Mouse (Mus musculus): ENCODE measurements around the gene Tbc1d19. TPM values are rescaled to one million over a fixed set of nuclear protein-coding genes. Genes with fewer than 3 reads are reported as not detected.

Gene Tbc1d19
- polyA plus RNA-seq, 1 experiment from 2014 or later: 50.1 TPM

- no peak overlapping the region for H3K9ac ChIP-seq
- WGBS: 82% methylated on average over 7 of the region's 7 CpGs
- H3K4me1 ChIP-seq: no peaks in the 10 kb centered on the region
- H3K4me3 ChIP-seq: no peak overlapping the region
- H3K9me3 ChIP-seq: no peaks in the 10 kb centered on the region
- no peak for ATAC-seq (ENCODE audit: low FRiP score, low read depth)
- no peak overlapping the region for H3K4me2 ChIP-seq (replicated peaks)
- no peak overlapping the region for H3K27ac ChIP-seq
- H3K36me3 ChIP-seq: no peaks in the 10 kb centered on the region
- peaks cover under 1% of the 10 kb centered on the region; the same call in 1 of the 2 replicates for H3K27me3 ChIP-seq
Measured at GRCm38 (mm10) chr5:53939026-53939425, 129.6 kb downstream of the Tbc1d19 start.

DNA sequence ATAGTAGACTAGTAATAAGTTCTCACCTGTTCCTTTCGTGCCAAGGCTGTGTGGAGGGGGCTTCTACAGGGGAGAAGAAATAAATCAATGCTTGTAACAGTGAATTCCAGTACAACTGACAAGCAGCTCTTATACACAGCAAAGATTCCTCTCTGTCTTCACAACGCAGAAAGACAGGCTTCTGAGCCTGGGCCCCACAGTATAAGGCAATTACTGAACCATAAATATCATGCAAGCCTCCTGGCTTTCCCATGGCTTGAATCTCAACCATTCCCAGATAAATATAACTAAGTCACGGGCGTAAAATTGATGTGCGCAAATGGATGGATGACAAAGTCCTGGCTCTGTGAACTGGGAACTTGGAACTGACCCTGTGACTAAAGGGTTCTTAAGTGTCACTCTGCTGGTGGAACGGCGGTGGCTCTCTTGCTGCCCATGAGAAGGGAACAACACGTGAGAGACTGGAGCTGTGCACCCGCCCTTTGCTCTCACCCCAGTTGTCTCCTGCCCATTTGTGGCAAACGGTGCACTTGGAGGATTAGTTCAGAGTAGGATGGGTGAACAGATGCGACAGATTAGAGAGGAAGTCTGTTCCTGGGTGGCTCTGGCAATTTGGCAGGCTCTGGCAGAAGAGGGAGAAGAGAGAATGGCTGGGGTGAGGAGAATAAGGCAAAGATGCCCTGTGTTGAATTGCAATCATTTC is 132.1 kb downstream of the Tbc1d19 start:
- no peaks in the 10 kb centered on the region for H3K36me3 ChIP-seq
- no peak overlapping the region for H3K9ac ChIP-seq
- H3K27me3 ChIP-seq: peaks cover 2% of the 10 kb centered on the region; the same call in 1 of the 2 replicates
- no peak overlapping the region for H3K4me2 ChIP-seq (replicated peaks)
- no peak overlapping the region for H3K27ac ChIP-seq
- H3K9me3 ChIP-seq: no peaks in the 10 kb centered on the region
- no peaks in the 10 kb centered on the region for H3K4me1 ChIP-seq
- H3K4me3 ChIP-seq: no peak overlapping the region
- 51% methylated on average over 11 of the region's 11 CpGs for WGBS
- peak; percentile 61 for ATAC-seq (ENCODE audit: low FRiP score, low read depth)

DNA sequence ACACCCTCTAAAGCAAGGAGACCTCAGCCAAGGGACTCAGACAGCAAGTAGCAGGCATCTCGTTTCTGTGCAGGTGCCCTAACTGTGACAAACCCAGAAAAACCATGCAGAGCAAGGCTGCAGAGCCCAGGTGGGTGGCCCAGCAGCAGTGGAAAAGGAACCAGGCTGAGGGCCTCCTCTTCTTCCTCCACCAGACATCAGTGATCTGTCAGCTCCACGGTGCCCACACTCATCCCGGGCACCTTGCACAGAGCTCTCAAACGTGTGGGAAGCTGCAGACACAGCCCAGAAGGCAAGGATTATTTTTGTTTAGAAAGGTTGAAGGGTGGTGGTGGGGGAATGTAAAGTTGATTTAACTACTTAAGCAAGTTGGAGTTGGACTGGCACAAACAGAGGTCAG is 132.9 kb downstream of the Tbc1d19 start:
- Histone ChIP-seq H3K27me3 (peaks cover 6% of the 10 kb centered on the region), H3K9ac (no peak overlapping the region), H3K4me2 (replicated peaks) (no peak overlapping the region), H3K4me1 (peaks cover 4% of the 10 kb centered on the region), H3K4me3 (no peak overlapping the region), H3K27ac (no peak overlapping the region), H3K36me3 (no peaks in the 10 kb centered on the region), H3K9me3 (no peaks in the 10 kb centered on the region)
- no peak for ATAC-seq (ENCODE audit: low FRiP score, low read depth)
- WGBS: 79% methylated on average over 4 of the region's 4 CpGs

DNA sequence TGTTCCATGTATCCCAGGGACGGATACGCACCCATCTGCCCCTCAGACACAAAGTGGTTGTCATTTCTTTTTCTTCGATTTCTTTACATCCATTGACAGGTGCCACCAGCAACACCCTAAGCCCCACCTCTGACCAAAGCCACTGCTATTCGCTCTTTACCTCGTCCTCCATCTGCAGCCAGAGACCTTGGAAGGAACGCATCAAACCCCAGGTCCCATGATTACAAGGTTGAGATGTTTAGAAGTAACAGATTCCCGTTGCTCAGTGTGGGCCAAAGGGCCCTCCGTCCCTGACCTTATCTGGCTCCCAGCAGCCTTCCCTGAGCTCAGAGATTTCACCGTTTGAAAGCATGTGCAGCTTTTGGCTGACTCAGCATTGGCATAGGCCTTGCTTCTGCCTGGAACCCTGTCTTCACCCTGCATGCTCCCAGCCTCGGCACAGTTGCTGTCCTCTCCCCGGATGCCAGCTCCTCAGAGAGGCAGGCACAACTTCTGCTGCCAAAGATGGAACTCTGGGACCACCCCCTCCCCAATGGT is 134.0 kb downstream of the Tbc1d19 start:
- no peaks in the 10 kb centered on the region for H3K9me3 ChIP-seq
- H3K9ac ChIP-seq: no peak overlapping the region
- H3K4me2 ChIP-seq (replicated peaks): no peak overlapping the region
- H3K27ac ChIP-seq: no peak overlapping the region
- peaks cover 6% of the 10 kb centered on the region for H3K27me3 ChIP-seq
- no peaks in the 10 kb centered on the region for H3K36me3 ChIP-seq
- peaks cover 12% of the 10 kb centered on the region for H3K4me1 ChIP-seq
- H3K4me3 ChIP-seq: no peak overlapping the region
- 85% methylated on average over 11 of the region's 11 CpGs for WGBS
- no peak for ATAC-seq (ENCODE audit: low FRiP score, low read depth)

DNA sequence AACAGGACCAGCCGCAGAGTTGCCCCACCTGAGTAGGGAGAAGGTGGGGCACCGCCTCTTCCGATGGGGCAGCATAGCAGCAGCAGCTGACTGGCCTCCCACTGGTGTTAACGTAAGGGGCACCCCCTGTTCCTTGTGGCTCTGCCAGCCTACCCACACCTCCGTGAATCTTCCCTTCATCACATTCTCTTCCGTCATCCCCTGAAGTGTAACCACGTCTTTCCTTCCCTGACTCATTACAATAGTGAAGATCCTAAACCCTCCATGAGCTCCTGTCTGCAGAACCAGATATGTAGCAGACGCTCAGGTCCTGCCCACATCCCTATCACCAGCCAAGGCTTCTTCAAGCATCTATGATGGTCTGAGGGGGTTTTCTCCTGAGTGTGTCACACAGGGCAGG is 137.3 kb downstream of the Tbc1d19 start:
- 91% methylated on average over 8 of the region's 8 CpGs for WGBS
- peaks cover 20% of the 10 kb centered on the region for H3K4me1 ChIP-seq
- ATAC-seq (ENCODE audit: low FRiP score, low read depth): no peak
- H3K9me3 ChIP-seq: no peaks in the 10 kb centered on the region
- H3K27ac ChIP-seq: no peak overlapping the region
- peaks cover 6% of the 10 kb centered on the region for H3K27me3 ChIP-seq
- H3K4me3 ChIP-seq: no peak overlapping the region
- no peaks in the 10 kb centered on the region for H3K36me3 ChIP-seq
- no peak overlapping the region for H3K4me2 ChIP-seq (replicated peaks)
- H3K9ac ChIP-seq: no peak overlapping the region

GRCm38 (mm10) chr5:53947549-53948183 is 138.3 kb downstream of the Tbc1d19 start:
- Histone ChIP-seq H3K4me2 (replicated peaks) (no peak overlapping the region), H3K27me3 (peaks cover 6% of the 10 kb centered on the region), H3K4me1 (peaks cover 20% of the 10 kb centered on the region), H3K9me3 (no peaks in the 10 kb centered on the region), H3K36me3 (no peaks in the 10 kb centered on the region), H3K9ac (no peak overlapping the region), H3K27ac (no peak overlapping the region), H3K4me3 (no peak overlapping the region)
- 35% methylated on average over 9 of the region's 9 CpGs for WGBS
- 0 out of 2 replicates have a peak, but pooled peaks have one; percentile 39 for ATAC-seq (ENCODE audit: low FRiP score, low read depth)

- WGBS: 82% methylated on average over 8 of the region's 8 CpGs
- H3K9me3 ChIP-seq: no peaks in the 10 kb centered on the region
- no peak overlapping the region for H3K4me3 ChIP-seq
- no peak overlapping the region for H3K4me2 ChIP-seq (replicated peaks)
- H3K9ac ChIP-seq: no peak overlapping the region
- peaks cover 6% of the 10 kb centered on the region for H3K27me3 ChIP-seq
- peaks cover 20% of the 10 kb centered on the region for H3K4me1 ChIP-seq
- ATAC-seq (ENCODE audit: low FRiP score, low read depth): no peak
- H3K36me3 ChIP-seq: no peaks in the 10 kb centered on the region
- H3K27ac ChIP-seq: no peak overlapping the region
Measured at GRCm38 (mm10) chr5:53948606-53949266, 139.3 kb downstream of the Tbc1d19 start.

DNA sequence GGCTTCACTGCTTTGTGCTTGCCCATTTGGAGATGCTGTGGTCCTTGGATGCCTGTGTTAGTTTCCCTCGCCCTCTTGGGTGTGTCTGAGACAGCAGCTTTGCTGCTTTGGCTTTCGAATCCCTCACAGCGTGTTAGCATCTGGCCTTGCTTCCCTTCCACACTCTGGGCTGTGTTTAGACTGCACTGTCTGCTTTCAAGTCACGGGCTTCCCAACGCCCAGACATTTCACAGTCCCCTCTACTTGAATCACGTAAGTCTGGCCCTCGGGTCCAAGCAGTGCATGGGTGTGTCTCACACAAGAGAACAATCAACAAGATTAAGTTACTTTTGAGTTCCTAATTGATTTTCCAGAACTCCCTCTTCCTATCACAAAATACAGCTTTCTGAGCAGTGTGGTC is 140.8 kb downstream of the Tbc1d19 start:
- WGBS: 46% methylated on average over 7 of the region's 7 CpGs
- Histone ChIP-seq H3K36me3 (no peaks in the 10 kb centered on the region), H3K9ac (no peak overlapping the region), H3K4me1 (peaks cover 20% of the 10 kb centered on the region), H3K27me3 (peaks cover 4% of the 10 kb centered on the region; the same call in 1 of the 2 replicates), H3K4me3 (no peak overlapping the region), H3K9me3 (no peaks in the 10 kb centered on the region), H3K27ac (no peak overlapping the region), H3K4me2 (replicated peaks) (no peak overlapping the region)
- no peak for ATAC-seq (ENCODE audit: low FRiP score, low read depth)

- no peaks in the 10 kb centered on the region for H3K9me3 ChIP-seq
- no peak overlapping the region for H3K9ac ChIP-seq
- H3K4me2 ChIP-seq (replicated peaks): no peak overlapping the region
- no peaks in the 10 kb centered on the region for H3K36me3 ChIP-seq
- H3K4me3 ChIP-seq: no peak overlapping the region
- H3K27ac ChIP-seq: no peak overlapping the region
- no peaks in the 10 kb centered on the region for H3K27me3 ChIP-seq
- peaks cover 22% of the 10 kb centered on the region for H3K4me1 ChIP-seq
- ATAC-seq (ENCODE audit: low FRiP score, low read depth): no peak
Measured at GRCm38 (mm10) chr5:53953216-53953615, 143.8 kb downstream of the Tbc1d19 start.

Other genes with a start within 250 kb of the Tbc1d19 start
- 0.26 and 0.52 TPM in 2 replicates for gene Cckar, start 101.9 kb upstream of the Tbc1d19 start, polyA plus RNA-seq (2015; fragmentation: Nextera tagmentation; extraction: Ambion mirVana)
- gene Stim2, start 188.9 kb downstream of the Tbc1d19 start, polyA plus RNA-seq (2015; fragmentation: Nextera tagmentation; extraction: Ambion mirVana): 13.5 and 15.6 TPM in 2 replicates

Measured in limb, embryonic 13.5 days (tissue).